Mouse (Mus musculus) cortical plate, adult 2 months (tissue): ENCODE measurements around the gene Scamp3.

Experiments
- CTCF ChIP-seq: fragments of 200-500 bp; IDR thresholded peaks from 2 replicates; pipeline ENCODE4 v1.5.1; 2011; ENCODE audit warnings: mild to moderate bottlenecking, control low read depth, low read length; ENCODE audit not compliant: insufficient read depth; ENCODE audit errors: extremely low read depth
- POLR2A ChIP-seq: fragments of 200-500 bp; IDR thresholded peaks from 2 replicates; pipeline ENCODE4 v1.6.1; 2011; ENCODE audit warnings: mild to moderate bottlenecking, low read length, control low read depth; ENCODE audit not compliant: insufficient read depth; ENCODE audit errors: extremely low read depth

GRCm38 (mm10) chr3:89226361-89226760, 49.1 kb downstream of the Scamp3 start:
- TF ChIP-seq POLR2A (no peak), CTCF (no peak)
